Mouse (Mus musculus) forebrain, embryonic 16.5 days (tissue): Measurements from ENCODE around the gene Otp. TPM values are rescaled to one million over a fixed set of nuclear protein-coding genes. Genes with fewer than 3 reads are reported as not detected.

ENCODE experiments used
- ATAC-seq: fragments of 200-750 bp; cut with Nextera tagmentation; 2 replicates; pipeline ENCODE4 v1.8.0; 2017; ENCODE audit warnings: mild to moderate bottlenecking, moderate library complexity
- H3K27ac ChIP-seq: fragments of 300-500 bp; sonication (generic); 2 replicates; pipeline ENCODE4 v1.5.1; 2014; ENCODE audit warnings: low read length, control low read depth
- H3K27me3 ChIP-seq: fragments of 300-500 bp; sonication (generic); replicated peaks from 2 replicates; pipeline ENCODE4 v1.6.1; 2014; ENCODE audit warnings: low read length; ENCODE audit not compliant: control insufficient read depth, insufficient read depth
- H3K36me3 ChIP-seq: fragments of 300-500 bp; sonication (generic); 2 replicates; pipeline ENCODE4 v1.6.1; 2014; ENCODE audit not compliant: control insufficient read depth, insufficient read depth
- H3K4me1 ChIP-seq: fragments of 300-500 bp; sonication (generic); replicated peaks from 2 replicates; pipeline ENCODE4 v1.6.1; 2014; ENCODE audit warnings: low read length; ENCODE audit not compliant: control insufficient read depth, insufficient read depth
- H3K4me2 ChIP-seq: fragments of 300-500 bp; sonication (generic); 2 replicates; pipeline ENCODE4 v1.6.1; 2014; ENCODE audit warnings: mild to moderate bottlenecking, low read length, control low read depth
- H3K4me3 ChIP-seq: fragments of 300-500 bp; sonication (generic); replicated peaks from 2 replicates; pipeline ENCODE4 v1.5.1; 2014; ENCODE audit warnings: mild to moderate bottlenecking, low read length, control low read depth
- H3K9ac ChIP-seq: fragments of 300-500 bp; sonication (generic); replicated peaks from 2 replicates; pipeline ENCODE4 v1.6.1; 2014; ENCODE audit warnings: low read depth, low read length, control low read depth
- H3K9me3 ChIP-seq: fragments of 300-500 bp; sonication (generic); 2 replicates; pipeline ENCODE4 v1.6.1; 2016; ENCODE audit warnings: low read length; ENCODE audit not compliant: control insufficient read depth
- WGBS: fragments of 180-500 bp; shearing (Covaris S2); extraction: QIAGEN DNeasy Blood & Tissue Kit; methylation state at CpG from one replicate; pipeline ENCODE4 v1.1.7; 2014; 5-methylcytosine and 5-hydroxymethylcytosine counted together
- polyA plus RNA-seq: library from polyadenylated mRNA; unstranded; fragments of >200 nt; fragmentation: Nextera tagmentation; extraction: Ambion mirVana; gene quantifications from 2 replicates; pipeline ENCODE4 v1.2.1, GENCODE M21; 2015

Gene Otp
- polyA plus RNA-seq, 1 experiment from 2014 or later: 2.6 TPM

GRCm38 (mm10) chr13:94871806-94872320, 3.5 kb upstream of the Otp start:
- H3K9ac ChIP-seq: no peak overlapping the region
- no peaks in the 10 kb centered on the region for H3K36me3 ChIP-seq
- no peak overlapping the region for H3K4me3 ChIP-seq
- H3K9me3 ChIP-seq: no peaks in the 10 kb centered on the region
- H3K4me1 ChIP-seq: peaks cover 10% of the 10 kb centered on the region
- no peak for ATAC-seq
- H3K27me3 ChIP-seq: peaks cover 52% of the 10 kb centered on the region
- no peak overlapping the region for H3K27ac ChIP-seq
- no peak overlapping the region for H3K4me2 ChIP-seq
- 2% methylated on average over 7 of the region's 7 CpGs for WGBS

DNA sequence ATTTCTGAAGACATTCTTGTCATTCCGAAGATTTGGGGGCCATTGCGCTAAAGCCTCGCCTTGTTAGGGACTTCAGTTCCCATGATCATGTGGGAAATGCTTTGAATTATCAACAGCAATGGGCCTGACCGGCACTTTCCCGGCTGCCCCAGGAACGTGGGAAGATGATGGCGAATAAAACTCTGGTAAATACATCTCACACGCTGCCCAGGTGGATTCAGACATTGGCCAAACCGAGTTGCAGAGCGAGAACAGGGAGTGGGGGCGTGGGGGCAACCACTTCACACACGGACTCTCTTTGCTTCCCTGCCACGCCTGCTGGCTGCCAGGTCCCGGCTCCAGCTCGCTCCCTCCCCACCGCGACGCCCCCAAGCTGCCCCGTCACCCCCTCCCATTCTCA, 3.0 kb upstream of the Otp start:
- ATAC-seq: no peak
- WGBS: under 1% methylated on average over 19 of the region's 19 CpGs

DNA sequence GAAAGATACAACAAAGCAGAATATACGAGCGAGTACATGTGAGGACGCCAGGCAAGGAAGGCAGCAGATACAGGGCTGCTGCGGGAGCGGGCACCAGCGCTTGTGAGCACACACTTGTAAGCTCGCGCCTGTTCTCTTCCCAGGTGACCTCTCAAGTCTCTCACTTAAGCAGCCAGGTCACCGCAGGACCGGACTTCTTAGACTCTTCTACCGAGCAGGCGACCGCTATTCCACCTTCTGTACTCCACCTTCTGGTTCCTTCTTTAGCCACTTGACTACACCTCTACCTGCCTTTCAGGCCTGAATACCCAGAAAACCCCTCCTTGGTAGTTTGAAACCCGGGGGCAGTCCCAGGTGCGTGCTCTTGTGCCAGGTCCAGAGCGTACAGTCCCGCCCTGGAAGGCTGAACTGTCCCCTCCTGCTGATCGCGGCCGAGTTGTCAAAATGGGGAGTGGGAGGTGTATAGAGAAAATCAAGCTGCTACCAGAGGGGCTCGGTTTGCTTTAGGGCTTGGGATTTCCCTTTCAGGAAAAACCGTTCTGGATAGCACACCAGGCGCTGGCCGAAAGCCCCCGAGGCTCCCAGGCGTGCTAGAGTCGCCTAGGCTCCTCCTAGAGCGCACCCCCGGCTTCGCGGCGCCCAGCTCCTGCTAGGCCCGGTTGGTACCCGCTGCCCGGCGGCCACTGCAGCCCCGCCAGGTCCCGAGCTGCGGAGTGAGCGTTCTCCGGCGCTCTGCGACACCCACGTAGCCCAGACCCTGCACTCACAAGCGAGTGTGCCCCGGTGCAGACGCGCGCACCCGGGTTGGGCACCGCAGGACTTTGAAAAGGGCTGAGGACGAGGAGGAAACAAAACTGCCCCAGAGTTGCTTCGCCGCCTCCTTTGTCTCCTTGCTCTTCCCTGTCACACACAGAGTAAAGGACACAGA, 2.0 kb upstream of the Otp start:
- H3K9ac ChIP-seq: no peak overlapping the region

More for the DNA sequence above, 3.0 kb upstream of the Otp start:
- H3K4me3 ChIP-seq: no peak overlapping the region
- H3K27ac ChIP-seq: no peak overlapping the region
- H3K27me3 ChIP-seq: peaks cover 52% of the 10 kb centered on the region
- no peaks in the 10 kb centered on the region for H3K36me3 ChIP-seq
- H3K4me1 ChIP-seq: peaks cover 10% of the 10 kb centered on the region
- no peaks in the 10 kb centered on the region for H3K9me3 ChIP-seq
- no peak overlapping the region for H3K9ac ChIP-seq
- no peak overlapping the region for H3K4me2 ChIP-seq

DNA sequence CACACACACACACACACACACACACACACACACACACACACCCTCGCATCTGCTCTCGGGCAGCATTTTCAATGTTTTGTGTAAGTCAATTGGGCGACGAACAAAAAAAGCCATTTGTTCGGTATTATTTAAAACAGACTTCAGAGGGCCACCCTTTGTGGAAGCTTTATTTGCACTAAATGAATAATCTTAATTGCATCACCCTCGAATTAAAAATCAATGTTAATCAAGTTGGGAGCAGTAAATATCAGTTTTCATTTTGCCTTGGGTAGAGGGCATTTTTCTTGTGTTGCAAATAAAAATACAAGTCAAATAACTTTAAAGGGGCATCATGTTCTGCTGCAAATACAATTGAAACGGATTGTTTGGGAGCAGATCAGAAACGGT, 1.4 kb upstream of the Otp start:
- WGBS: under 1% methylated on average over 8 of the region's 8 CpGs
- H3K36me3 ChIP-seq: no peaks in the 10 kb centered on the region
- H3K27ac ChIP-seq: no peak overlapping the region
- peaks cover 42% of the 10 kb centered on the region for H3K27me3 ChIP-seq
- H3K9ac ChIP-seq: no peak overlapping the region
- no peak for ATAC-seq
- H3K4me1 ChIP-seq: peaks cover 3% of the 10 kb centered on the region
- no peak overlapping the region for H3K4me3 ChIP-seq
- no peaks in the 10 kb centered on the region for H3K9me3 ChIP-seq
- H3K4me2 ChIP-seq: no peak overlapping the region

More for the DNA sequence above, 2.0 kb upstream of the Otp start:
- Histone ChIP-seq H3K4me2 (no peak overlapping the region), H3K4me1 (peaks cover 10% of the 10 kb centered on the region), H3K27me3 (peaks cover 48% of the 10 kb centered on the region), H3K4me3 (no peak overlapping the region), H3K27ac (no peak overlapping the region), H3K9me3 (no peaks in the 10 kb centered on the region), H3K36me3 (no peaks in the 10 kb centered on the region)
- under 1% methylated on average over 54 of the region's 54 CpGs for WGBS
- peak; percentile 16; the same call in 1 of the 2 replicates for ATAC-seq

DNA sequence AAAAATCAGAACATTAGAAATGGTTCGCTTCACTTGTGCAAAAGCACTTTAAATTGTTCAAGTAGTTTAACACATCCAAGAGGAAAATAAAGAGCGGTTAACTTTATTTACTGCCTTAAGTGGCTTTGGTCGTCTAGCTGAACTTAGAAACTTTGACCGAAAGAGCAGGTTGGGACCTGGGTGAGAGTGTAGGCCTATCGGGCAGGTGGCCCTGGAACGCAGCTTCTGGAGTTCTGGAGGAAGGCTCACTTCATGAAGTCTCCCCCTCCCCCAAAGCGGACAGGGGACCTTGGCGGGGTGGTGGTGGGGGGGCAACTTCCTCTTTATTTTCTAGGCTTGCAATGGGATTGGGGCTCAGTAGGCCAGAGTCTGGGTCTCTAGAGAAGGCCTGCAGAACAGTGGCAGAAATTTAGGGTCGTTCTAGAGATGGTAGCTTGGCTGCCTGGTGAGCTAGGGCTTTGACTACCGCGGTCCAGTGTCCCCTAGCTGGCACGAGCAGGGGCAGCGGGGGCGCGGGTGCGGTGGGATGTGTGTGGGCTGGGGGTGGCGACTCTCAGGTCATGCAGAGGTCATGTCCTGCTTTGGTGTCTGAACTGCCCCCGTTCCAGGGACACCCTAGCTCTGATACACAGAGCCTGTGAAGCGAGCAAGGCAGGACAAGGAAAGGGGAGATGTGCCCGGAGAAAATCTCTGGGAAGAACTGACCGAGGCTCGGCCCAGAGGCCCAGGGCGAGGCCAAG, 576 bp upstream of the Otp start:
- Histone ChIP-seq H3K27ac (no peak overlapping the region), H3K36me3 (no peaks in the 10 kb centered on the region), H3K9ac (no peak overlapping the region), H3K4me3 (no peak overlapping the region), H3K9me3 (no peaks in the 10 kb centered on the region), H3K4me1 (no peaks in the 10 kb centered on the region), H3K27me3 (peaks cover 42% of the 10 kb centered on the region), H3K4me2 (no peak overlapping the region)
- no peak for ATAC-seq
- under 1% methylated on average over 23 of the region's 23 CpGs for WGBS

DNA sequence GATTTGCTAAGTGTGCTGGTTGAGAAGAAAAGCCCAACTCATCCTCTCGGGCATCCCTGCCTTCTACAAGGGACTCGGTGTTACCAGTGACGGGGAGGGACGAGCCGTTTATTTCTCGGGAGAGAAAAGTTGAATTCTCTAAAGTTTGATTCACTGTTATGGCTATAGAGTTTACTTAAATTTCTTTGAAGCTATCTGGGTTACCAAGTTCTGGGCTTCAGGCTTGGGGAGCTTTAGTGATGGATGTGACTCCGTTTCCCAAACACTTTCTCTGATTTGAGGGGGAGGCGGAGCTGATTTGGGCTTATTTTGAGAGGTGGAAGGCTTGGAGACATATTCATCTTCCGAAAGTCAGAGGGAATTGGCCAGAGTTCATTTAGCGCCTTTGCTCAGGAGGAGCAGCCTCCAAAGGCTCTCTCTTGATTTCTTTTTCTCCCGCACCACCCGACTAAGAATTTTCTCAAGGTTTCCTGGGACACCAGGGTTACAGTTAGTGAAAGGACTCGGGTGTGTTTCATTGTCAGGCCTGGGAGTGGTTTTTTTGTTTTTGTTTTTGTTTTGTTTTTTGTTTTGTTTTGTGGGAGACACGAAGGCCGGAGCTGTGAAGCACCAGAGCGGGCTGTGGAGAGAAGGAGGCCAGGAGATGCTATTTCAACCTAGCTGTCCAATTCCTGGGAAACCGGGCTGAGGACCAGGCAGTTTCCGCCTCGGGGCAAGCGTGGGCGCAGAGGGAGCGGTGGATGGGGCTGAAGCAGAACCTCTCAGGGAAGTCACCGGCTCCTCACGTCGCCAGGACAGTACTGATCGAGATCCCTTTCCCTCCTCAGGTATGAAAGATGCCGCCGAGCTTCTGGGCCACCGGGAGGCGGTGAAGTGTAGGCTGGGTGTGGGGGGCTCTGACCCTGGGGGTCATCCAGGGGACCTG, 1.1 kb downstream of the Otp start:
- Histone ChIP-seq H3K36me3 (no peaks in the 10 kb centered on the region), H3K4me3 (no peak overlapping the region), H3K4me1 (no peaks in the 10 kb centered on the region)

DNA sequence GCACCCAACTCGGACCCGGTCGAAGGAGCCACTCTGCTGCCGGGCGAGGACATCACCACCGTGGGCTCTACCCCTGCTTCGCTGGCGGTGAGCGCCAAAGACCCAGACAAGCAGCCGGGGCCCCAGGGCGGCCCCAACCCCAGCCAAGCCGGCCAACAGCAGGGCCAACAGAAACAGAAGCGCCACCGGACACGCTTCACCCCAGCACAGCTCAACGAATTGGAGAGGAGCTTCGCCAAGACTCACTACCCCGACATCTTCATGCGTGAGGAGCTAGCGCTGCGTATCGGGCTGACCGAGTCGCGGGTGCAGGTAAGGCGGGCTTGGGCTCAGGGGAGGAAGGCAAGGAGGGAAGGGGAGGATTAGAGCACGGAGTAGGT, 1.8 kb downstream of the Otp start:
- Histone ChIP-seq H3K27me3 (peaks cover 52% of the 10 kb centered on the region), H3K9ac (no peak overlapping the region), H3K4me1 (no peaks in the 10 kb centered on the region), H3K9me3 (no peaks in the 10 kb centered on the region), H3K4me3 (no peak overlapping the region), H3K27ac (no peak overlapping the region), H3K36me3 (no peaks in the 10 kb centered on the region), H3K4me2 (no peak overlapping the region)
- ATAC-seq: peak; percentile 16; the same call in 1 of the 2 replicates
- WGBS: 0% methylated on average over 27 of the region's 27 CpGs

More for the DNA sequence above, 1.1 kb downstream of the Otp start:
- Histone ChIP-seq H3K4me2 (no peak overlapping the region), H3K27ac (no peak overlapping the region), H3K9ac (no peak overlapping the region), H3K27me3 (peaks cover 46% of the 10 kb centered on the region), H3K9me3 (no peaks in the 10 kb centered on the region)
- WGBS: 1% methylated on average over 30 of the region's 30 CpGs
- ATAC-seq: no peak

- Histone ChIP-seq H3K9ac (no peak overlapping the region), H3K27ac (no peak overlapping the region), H3K27me3 (peaks cover 52% of the 10 kb centered on the region), H3K36me3 (no peaks in the 10 kb centered on the region), H3K9me3 (no peaks in the 10 kb centered on the region), H3K4me2 (no peak overlapping the region), H3K4me1 (peaks cover 6% of the 10 kb centered on the region), H3K4me3 (no peak overlapping the region)
- ATAC-seq: no peak
- 8% methylated on average over 10 of the region's 10 CpGs for WGBS
Observed at GRCm38 (mm10) chr13:94877991-94878745, 2.8 kb downstream of the Otp start.
